Mouse (Mus musculus) large intestine, adult 2 months (tissue): ENCODE results near the gene 1810049J17Rik. TPM values are rescaled to one million over a fixed set of nuclear protein-coding genes. Genes with fewer than 3 reads are reported as not detected.
"Not testable (repeated sequence)": the region's sequence is repeated elsewhere in the genome, so short reads cannot be mapped to it uniquely, and the experiment has no call there.

ENCODE experiments used
- DNase-seq: peaks from one replicate; pipeline ENCODE4 v3.0.0-alpha.2; 2012; ENCODE audit warnings: low read depth, low spot score
- WGBS: fragments of 180-500 bp; shearing (Covaris S2); methylation state at CpG from one replicate; pipeline ENCODE4 v1.1.7; 2018; 5-methylcytosine and 5-hydroxymethylcytosine counted together
- polyA plus RNA-seq: library from polyadenylated mRNA; depleted of rRNA; stranded (reverse); fragments of >200 nt; gene quantifications from 2 replicates; pipeline ENCODE4 v1.2.3, GENCODE M21; 2012; rRNA removed

1810049J17Rik gene
- not detected in 2 replicates for polyA plus RNA-seq

DNA sequence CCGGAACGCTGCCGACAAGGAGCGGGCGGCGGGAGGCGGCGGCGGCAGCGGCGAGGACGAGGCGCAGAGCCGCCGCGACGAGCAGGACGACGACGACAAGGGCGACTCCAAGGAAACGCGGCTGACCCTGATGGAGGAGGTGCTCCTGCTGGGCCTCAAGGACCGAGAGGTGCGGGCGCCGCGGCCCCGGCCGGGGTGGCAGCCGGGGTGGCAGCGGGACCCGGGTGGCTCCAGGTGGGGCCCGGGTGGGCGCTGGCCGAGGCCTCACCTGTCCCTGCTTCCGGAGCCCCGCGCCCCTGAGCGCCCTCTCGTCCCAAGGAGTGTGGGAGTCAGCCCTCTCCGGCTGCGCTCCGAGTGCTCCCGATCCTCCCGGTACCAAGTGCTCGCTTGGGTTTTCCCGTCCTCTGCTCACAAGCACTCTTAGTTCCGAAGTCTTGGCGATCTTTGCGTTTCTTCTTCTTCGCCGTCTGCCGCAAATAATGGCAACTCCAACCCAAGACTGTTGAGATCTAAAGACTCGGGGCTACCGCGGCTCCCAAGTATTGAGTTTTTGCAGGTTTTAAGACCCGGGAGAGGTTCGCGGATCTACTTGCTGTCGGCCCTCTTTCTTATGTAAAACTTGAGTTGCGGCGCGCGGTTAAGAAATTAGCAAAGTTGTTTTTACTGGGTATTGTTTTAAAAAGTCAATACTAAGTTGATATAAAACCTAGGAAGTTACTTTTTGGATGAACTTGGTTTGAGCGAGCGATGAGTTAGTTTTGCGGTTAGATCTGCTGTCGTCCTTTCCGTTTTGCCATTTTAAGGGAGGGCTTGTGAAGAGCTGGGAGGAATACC, at the start of gene 1810049J17Rik:
TSS of gene 1810049J17Rik (minus strand) at position 112 of the 834 bp plus-strand sequence.
- WGBS: under 1% methylated on average over 70 of the region's 70 CpGs
- no peak for DNase-seq

DNA sequence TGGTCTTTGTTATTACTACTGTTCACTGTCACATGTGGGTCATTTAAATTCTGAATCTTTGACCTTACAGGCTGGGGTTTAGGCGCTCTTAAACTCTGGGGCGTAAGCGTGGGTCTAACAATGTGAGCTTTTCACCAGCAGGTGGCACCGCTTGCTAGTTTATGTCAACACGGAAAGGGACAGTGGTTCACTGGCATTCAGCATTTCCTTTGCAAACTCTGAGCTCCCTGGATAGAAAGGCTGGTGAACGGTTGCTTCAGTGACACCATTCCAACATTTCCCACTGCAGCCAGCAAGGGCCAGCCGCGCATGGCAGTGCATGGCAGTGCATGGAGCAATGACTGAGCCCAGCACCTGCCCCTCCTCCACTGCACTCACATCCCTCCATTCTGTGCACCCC, 49.5 kb upstream of the 1810049J17Rik start:
- 4% methylated on average over 8 of the region's 8 CpGs for WGBS
- DNase-seq: peak; percentile 45

DNA sequence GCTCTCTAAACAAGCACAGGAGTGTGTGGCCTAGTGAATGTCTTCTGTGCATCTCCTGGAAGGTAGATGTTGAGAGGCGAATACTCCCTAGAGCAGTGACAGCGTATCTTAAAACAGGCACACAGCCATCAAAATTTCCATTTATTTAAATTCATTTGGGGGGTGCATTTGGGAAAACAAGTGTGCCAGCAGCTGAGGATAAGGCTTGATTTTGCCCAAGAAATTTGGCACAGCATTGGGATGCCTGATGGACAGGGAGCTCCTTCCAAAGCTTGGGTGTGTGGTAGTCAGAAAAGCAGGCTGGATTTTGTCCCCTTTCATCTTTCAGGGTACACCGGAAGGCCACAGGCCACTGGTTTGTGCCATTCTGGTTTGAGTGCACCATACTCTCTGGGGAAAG, 48.4 kb upstream of the 1810049J17Rik start:
- DNase-seq: no peak
- 96% methylated on average over 3 of the region's 3 CpGs for WGBS

DNA sequence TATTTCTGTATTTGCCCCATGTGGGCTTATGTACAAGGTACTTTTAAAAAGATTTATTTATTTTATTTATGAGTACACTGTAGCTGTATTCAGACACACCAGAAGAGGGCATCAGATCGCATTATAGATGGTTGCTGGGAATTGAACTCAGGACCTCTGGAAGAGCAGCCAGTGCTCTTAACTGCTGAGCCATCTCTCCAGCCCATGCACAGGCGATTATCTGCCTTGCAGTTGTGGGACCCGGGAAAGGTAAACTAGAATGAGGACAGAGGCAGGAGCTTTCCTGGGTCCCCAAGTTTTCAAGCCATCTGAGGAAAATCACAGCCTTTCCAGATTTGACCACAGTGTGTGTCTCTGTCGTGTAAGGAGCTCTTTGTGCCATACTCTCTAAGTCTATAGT, 47.2 kb upstream of the 1810049J17Rik start:
- DNase-seq: no peak
- WGBS: 89% methylated on average over 4 of the region's 4 CpGs

DNA sequence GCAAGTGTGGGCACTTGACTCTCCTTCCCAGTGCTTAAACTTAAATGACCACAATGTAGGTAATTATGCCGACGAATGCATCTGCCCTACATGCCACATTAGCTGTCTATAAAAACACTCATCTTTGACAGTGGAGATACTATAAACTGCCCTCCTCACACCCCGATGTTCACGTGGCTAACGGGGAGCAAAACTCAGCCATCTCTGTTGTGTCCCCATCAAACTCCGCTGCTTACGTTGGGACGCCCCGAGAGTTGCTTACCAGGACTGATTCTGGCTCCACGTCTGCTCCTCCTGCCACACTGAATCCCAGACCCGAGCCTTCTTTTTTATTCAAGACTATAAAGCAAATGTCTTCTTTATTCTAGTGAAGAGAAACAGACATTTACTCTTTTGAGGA, 46.7 kb upstream of the 1810049J17Rik start:
- DNase-seq: no peak
- 75% methylated on average over 11 of the region's 11 CpGs for WGBS

DNA sequence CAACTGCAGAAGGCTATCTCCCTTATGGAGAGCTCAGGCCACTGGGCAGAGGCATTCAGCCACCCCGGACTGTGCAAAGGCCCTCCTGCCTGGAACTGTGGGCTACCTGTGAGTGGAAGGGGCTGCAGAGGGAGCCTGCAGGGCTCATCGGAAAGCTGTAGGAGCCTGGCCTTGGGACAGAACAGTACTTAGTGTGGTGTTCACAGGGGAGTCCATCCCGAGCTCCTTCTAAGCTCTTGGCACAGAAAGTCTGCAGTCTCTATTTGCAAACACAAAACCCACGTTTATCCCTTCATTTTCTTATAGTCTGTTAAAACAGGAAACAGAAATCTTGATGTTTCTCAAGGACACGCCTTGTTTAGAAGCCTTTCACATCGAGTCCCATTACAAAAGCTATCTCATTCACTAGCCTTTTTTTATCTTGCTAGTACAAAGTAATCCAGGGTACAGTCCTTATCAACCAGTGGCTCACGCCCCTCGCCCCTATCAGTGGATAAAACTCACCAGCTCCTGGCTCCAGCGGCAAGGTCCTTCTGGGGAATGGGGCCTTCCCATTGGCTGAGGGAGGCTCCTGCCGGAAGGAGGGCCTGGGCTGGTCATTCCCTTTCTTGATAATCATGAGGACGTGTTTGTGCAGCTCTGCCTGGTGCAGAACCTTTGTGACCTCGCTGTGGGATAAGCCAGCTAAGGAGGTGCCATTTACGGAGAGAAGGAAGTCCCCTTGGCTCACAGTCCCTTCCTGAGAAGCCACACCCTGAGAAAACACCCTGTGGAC, 45.8 kb upstream of the 1810049J17Rik start:
- DNase-seq: peak; percentile 57
- 29% methylated on average over 13 of the region's 13 CpGs for WGBS

DNA sequence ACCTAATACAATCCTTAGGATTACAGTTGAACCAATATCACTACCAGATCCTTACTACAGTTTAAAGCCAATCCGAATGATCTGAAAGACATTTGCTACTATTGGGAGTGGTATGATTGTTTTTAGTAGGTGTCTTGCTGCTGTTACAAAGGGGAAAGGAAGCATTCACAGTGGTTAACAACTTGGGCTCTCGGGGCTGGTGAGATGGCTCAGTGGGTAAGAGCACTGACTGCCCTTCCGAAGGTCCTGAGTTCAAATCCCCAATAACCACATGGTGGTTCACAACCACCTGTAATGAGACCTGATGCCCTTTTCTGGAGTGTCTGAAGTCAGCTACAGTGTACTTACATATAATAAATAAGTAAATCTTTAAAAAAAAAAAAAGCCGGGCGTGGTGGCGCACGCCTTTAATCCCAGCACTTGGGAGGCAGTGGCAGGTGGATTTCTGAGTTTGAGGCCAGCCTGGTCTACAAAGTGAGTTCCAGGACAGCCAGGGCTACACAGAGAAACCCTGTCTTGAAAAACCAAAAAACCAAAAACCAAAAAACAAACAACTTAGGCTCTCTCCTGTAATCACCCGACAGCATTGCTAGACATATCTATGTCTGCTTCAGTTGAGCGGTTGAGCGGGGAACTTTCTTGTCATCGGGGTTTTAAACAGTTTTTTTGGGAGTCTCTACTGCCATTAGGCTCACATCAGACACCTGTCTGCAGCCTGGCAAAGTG, 45.0 kb upstream of the 1810049J17Rik start:
- 92% methylated on average over 11 of the region's 11 CpGs for WGBS
- not testable (repeated sequence) for DNase-seq

DNA sequence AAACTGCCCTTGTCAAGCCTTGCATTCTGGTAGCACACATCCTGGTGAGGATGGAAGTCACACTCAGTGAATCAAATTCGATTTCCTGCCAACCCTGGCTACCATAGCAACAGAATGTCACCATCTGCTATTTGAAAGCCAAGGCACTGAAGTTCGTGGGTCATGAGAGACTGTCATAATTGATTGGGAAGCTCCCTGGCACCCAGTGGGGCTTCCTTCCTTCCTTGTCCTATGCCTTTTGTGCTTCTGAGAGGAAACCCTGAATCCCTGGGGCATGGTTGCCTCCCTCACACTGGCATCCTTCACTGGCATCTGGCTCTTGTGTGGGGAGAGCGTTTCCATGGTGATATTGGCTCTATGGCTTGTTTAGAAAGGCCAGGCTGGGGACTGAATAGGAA, 44.4 kb upstream of the 1810049J17Rik start:
- 52% methylated on average over 3 of the region's 3 CpGs for WGBS
- no peak for DNase-seq

DNA sequence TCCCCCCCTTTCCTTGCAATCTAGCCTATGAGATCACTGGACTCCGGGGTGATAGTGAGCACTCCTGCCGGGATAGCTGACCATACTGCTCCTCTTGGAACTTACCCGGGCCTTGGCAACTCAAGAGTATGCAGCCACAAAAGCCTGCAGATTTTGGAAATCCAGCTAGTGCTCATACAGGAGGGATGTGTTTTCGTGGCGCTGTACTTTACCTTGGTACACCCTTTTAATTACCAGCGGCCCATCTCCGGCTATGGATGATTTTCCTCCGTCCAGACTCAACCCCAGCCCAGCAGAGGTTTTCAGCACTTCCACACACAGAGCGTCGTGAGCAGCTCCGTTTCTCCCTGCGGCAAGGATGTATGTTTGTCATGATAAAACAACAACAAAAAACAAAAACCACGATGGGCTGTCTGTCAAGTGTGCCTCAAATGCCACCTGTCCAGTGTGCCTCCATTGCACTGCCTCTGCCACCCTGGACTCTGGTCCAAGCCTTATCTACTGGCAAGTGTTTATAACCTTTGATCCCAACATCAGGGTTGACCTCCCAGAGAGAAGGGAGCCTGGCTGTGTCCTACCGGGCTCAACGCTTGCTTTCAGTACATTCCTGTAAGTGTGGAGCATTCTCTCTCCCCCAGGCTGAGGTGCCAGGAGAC, 43.8 kb upstream of the 1810049J17Rik start:
- 83% methylated on average over 15 of the region's 15 CpGs for WGBS
- no peak for DNase-seq

DNA sequence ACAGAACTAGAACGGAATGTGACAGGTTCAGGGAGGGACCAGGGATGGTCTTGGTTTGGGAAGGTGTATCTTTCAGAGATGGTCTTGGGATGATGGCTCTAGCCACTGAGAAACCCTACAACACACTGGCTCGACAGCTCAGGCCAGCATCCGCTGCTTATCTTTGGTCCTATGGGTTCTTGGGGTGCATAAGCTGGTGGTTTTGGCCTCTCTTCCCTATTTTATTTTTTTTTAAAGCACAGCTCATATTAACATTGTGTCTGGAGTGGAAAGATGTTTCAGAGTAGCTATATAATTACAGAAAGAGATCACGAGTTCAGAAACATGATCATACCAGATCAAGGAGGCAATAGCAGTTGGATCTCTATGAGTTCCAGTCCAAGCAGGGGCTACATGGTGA, 42.4 kb upstream of the 1810049J17Rik start:
- WGBS: 78% methylated on average over 4 of the region's 4 CpGs
- no peak for DNase-seq

DNA sequence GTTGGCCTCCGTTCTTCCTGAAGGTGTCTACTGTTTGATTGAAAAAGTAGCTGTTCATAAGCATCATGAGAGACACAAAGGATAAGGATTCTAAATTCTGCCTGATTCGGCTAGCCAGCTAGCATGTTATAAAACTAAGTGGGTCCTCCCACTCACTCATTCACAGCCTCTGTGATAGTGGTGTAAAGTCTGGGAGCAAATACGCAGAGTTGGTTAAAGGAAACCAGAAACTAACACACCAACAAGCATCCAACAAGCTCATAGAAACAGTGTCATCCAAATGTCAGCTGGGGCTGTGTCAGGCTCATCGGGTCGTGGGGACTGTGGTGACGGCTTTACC, 41.0 kb upstream of the 1810049J17Rik start:
- 79% methylated on average over 6 of the region's 6 CpGs for WGBS
- no peak for DNase-seq

DNA sequence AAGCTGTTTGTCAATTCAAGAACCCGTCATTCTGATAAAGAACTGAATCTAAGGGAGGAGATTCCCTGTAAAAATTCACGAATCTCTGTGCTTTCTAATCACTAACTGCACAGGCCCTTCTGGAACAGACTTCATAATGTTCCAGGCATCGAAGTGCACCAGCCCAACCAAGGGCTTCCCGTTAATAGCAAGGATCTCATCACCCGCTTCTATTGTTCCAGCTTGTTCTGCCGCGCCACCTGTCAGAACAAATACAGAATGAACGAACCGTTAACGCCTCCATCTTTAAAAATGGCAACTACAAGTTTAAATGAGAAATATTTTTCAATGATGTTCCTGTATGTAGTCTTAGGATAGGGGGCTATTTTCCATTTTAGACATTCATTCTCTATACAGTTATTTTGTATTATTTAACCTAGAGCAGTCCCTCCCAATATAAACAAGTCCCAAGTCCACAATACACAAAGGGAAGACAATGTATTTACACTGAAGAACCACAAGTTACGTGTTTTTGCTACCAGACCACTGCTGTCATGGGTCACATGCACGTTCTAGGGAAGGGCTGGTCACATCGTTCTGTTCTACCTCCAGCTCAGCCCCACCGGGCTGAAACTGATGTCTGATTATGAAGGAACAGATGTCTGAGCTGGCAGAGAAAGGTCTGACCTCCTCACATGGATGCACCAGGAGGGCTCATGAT, 40.5 kb upstream of the 1810049J17Rik start:
- DNase-seq: no peak
- 86% methylated on average over 14 of the region's 14 CpGs for WGBS

DNA sequence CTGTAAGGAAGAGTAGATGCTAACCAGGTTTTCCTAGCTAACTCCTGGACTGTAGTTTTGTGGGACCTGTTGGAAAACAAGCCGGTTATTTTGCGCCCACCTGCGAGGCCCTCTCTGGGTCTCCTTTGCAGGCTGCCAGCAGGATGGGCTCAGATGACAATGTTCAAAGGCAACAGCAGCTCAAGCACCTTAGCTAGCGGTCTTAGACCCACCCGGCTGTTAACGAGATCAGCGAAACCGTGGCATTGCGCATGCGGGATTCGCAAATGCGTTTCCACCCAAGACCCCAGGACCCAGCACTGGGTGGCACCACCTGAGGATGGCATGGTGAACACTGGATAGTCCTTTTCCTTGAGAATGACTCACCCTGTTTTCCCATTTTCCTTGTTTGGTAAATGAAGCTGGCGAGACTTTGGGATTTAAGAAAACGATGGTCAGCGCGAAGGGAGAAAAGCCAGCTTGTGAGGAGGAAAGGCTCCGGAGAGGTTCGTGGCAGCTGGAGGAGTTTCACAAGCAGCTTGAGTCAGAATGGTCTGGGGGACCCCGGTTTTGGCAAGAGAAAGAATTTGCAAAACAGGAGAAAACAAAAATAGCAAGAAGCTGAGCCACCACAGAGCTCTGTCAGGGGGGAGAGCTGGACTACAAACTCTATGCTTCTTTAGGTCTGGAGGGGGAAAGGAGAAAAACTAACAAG, 39.0 kb upstream of the 1810049J17Rik start:
- WGBS: 83% methylated on average over 19 of the region's 19 CpGs
- no peak for DNase-seq

DNA sequence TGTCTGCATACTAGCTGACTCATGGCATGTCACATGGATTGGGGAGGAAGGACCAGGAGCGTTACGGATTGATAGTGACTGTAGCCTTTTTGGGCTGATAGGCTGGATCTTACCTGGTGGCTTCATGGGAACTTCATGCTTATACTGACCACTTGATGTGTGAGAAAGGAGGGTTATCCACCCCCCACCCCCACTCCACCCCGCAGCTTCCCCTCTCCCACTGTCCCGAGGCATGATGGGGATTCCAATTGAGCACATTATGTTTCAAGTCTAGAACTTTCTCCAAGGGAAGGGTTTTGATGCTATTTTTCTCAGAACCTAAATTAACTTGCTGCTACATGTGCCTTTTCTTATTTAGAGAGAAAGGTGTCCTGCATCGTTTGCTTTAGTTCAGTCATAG, 36.7 kb upstream of the 1810049J17Rik start:
- no peak for DNase-seq
- 94% methylated on average over 5 of the region's 5 CpGs for WGBS

DNA sequence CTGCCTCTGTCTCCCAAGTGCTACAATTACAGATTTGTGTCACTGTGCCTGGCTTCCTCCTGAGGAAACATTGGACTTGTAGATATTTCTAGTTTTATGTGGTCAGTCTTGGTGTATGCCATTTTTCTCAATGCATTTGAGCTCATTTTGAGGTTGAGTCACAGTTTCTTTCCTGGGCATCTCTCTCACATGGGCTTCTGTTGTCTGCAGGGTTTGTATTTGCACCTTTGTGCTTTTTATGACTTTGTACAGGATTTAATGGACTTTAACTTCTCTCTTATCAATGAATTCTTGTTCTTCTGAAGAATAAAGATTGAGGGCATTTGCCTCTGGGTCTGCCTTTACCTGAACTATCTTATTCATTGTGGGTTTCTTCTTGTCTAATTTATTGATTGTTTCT, 35.8 kb upstream of the 1810049J17Rik start:
- no peak for DNase-seq

DNA sequence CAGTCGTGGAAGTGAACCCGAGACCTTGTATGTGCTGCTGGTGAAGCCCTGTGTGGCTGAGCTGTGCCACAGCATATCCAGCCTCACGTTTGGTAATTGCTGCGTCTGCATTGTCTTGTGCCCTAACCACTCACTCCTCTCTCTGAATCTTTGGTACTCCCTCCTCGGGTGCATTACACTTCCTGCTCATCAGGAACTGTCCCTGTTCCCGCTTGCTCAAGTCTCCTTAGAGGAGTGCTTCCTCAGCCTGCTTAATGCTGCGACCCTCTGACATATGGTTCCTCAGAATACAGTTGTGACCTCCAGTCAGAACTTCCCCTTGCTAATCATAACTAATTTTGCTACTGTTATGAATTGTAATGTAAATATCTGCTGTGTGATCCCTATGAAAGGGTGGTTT, 34.2 kb upstream of the 1810049J17Rik start:
- DNase-seq: no peak
- WGBS: 62% methylated on average over 7 of the region's 7 CpGs

DNA sequence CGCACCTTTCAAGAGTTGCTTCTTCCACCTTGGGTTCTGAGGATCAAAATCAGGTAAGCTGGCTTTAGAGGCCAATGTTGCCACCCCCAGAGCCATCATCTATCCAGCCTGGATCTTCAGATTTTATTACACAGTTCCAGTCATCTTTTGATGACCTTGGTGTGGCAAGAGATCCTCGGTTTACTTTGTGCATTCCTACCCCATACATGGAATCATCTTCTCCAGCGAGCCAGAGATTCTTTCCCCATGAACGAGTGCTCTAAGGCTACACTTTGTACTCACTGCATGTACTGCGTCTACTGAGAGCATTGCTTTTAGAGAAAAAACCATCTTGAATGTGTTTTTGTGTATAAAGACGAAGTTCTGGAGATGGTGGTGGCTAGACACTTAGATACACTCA, 33.6 kb upstream of the 1810049J17Rik start:
- no peak for DNase-seq
- WGBS: 70% methylated on average over 6 of the region's 6 CpGs

DNA sequence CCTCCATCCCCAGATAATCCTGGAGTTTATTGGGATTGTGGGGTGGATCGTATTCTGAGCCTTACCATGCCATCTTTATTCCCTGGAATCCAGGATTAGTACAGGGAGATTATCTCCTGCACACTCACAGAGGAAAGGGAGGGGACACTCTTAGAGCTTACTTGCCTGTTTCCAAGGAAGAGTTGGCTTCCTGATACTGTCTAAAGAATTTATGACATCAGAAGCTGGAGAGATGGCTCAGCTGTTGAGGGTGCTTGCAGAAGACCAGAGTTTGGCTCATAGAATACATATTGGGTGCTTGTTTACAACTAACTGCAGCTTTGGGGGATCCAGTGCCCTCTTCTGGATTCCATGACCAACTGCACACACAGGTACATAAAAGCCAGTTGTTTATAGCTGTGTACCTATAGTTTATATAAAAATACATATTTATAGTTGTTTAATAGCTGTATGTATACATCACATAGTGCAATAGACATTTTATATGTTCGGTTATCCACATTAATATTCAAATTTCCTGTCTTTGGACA, 32.6 kb upstream of the 1810049J17Rik start:
- DNase-seq: no peak
- WGBS: 84% methylated on average over 2 of the region's 2 CpGs

DNA sequence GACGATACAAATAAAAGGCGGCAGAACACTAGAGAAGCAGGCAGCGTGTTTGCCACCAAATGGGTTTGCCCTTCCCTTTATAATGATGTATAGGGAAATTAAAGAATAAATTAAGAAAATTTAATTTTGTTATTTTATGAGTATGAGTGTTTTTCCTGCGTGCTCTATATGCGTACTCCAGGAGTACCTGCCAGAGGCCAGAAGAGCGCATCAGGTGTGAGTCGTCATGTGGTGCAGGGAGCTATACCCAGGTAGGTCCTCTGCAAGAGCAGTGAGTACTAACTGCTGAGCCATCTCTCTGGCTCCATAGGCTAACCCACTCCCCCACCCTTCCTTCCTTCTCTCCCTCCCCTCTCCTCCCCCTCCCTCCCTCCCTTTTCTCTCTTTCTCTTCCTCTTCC, 29.8 kb upstream of the 1810049J17Rik start:
- no peak for DNase-seq
- WGBS: 98% methylated on average over 7 of the region's 7 CpGs
